Mouse (Mus musculus) brain, adult 2 months (tissue): ENCODE measurements around the gene Cntn6.
A peak's percentile ranks its signal among the peaks of the same experiment; 100 is the strongest.

Experiments used
- DNase-seq: peaks from one replicate; pipeline ENCODE4 v3.0.0; 2011; ENCODE audit warnings: low read depth, low spot score

Cntn6 gene

GRCm38 (mm10) chr6:104492490-104493431 is at the start of gene Cntn6:
Gene Cntn6 (plus strand): TSS chr6:104492790.
- peak; percentile 85 for DNase-seq

- DNase-seq = no peak
These were observed 48.9 kb upstream of the Cntn6 start for GRCm38 (mm10) chr6:104443731-104444130.

GRCm38 (mm10) chr6:104470706-104471105 is 21.9 kb upstream of the Cntn6 start:
- DNase-seq = peak; percentile 20

- DNase-seq = peak; percentile 66
These were observed 13.3 kb upstream of the Cntn6 start for GRCm38 (mm10) chr6:104479242-104479641.

GRCm38 (mm10) chr6:104493459-104493858 is 869 bp downstream of the Cntn6 start:
- peak; percentile 53 for DNase-seq

- peak; percentile 69 for DNase-seq
These were observed 3.2 kb downstream of the Cntn6 start for GRCm38 (mm10) chr6:104495801-104496200.

GRCm38 (mm10) chr6:104563993-104564392 is 71.4 kb downstream of the Cntn6 start:
- no peak for DNase-seq

GRCm38 (mm10) chr6:104569564-104569963 is 77.0 kb downstream of the Cntn6 start:
- DNase-seq = peak; percentile 66

- DNase-seq = peak; percentile 74
These were observed 95.4 kb downstream of the Cntn6 start for GRCm38 (mm10) chr6:104588028-104588427.

- DNase-seq = no peak
These were observed 108.3 kb downstream of the Cntn6 start for GRCm38 (mm10) chr6:104600838-104601397.

GRCm38 (mm10) chr6:104602894-104603293 is 110.3 kb downstream of the Cntn6 start:
- DNase-seq = no peak

- peak; percentile 20 for DNase-seq
These were observed 110.8 kb downstream of the Cntn6 start for GRCm38 (mm10) chr6:104603371-104603770.

- DNase-seq = no peak
These were observed 112.6 kb downstream of the Cntn6 start for GRCm38 (mm10) chr6:104605214-104605613.

GRCm38 (mm10) chr6:104653518-104653917 is 160.9 kb downstream of the Cntn6 start:
- no peak for DNase-seq

- no peak for DNase-seq
These were observed 176.1 kb downstream of the Cntn6 start for GRCm38 (mm10) chr6:104668701-104669100.

GRCm38 (mm10) chr6:104674249-104674648 is 181.7 kb downstream of the Cntn6 start:
- peak; percentile 29 for DNase-seq

GRCm38 (mm10) chr6:104679809-104680495 is 187.4 kb downstream of the Cntn6 start:
- DNase-seq = no peak

GRCm38 (mm10) chr6:104687980-104688379 is 195.4 kb downstream of the Cntn6 start:
- DNase-seq = peak; percentile 45

GRCm38 (mm10) chr6:104688439-104689125 is 196.0 kb downstream of the Cntn6 start:
- DNase-seq = peak; percentile 96

GRCm38 (mm10) chr6:104728571-104728970 is 236.0 kb downstream of the Cntn6 start:
- DNase-seq = no peak

- peak; percentile 69 for DNase-seq
These were observed 241.7 kb downstream of the Cntn6 start for GRCm38 (mm10) chr6:104734256-104734655.

GRCm38 (mm10) chr6:104738999-104739398 is 246.4 kb downstream of the Cntn6 start:
- no peak for DNase-seq
